Mouse (Mus musculus) layer of hippocampus, postnatal 36 days (tissue): ENCODE measurements around the gene Klra3. TPM values are rescaled to one million over a fixed set of nuclear protein-coding genes. Genes with fewer than 3 reads are reported as not detected.
"Not testable (repeated sequence)": the region's sequence is repeated elsewhere in the genome, so short reads cannot be mapped to it uniquely, and the experiment has no call there.

Experiments used
- DNase-seq, 2 experiments: peaks; one replicate each; pipeline ENCODE4 v3.0.0; 2022
- total RNA-seq, 2 experiments: library from RNA; stranded (reverse); gene quantifications; 2 replicates each; pipeline ENCODE4 v1.2.3; 2021

Gene Klra3
- not detected for total RNA-seq

DNA sequence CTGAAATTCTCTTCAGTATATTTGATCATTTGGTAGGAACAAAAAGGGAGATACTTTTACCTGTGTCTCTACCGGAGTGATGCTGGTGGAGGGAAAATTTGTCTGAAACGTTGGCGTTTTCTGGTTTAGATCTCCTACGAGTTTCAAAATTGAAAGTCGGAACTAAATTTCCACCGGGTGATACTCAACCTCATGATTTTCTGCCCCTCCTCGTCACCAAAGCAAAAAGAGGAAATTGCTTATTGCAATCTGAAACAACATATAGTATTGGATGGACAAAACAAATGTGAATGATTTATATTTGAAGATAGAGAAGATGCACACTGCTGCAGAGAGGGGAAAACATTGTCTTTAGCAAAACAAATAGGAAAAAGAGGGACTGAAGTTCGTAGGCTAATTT is at the start of gene Klra3:
TSS of gene Klra3 (minus strand) at position 164 of the 400 bp plus-strand sequence.
- DNase-seq = no peak

DNA sequence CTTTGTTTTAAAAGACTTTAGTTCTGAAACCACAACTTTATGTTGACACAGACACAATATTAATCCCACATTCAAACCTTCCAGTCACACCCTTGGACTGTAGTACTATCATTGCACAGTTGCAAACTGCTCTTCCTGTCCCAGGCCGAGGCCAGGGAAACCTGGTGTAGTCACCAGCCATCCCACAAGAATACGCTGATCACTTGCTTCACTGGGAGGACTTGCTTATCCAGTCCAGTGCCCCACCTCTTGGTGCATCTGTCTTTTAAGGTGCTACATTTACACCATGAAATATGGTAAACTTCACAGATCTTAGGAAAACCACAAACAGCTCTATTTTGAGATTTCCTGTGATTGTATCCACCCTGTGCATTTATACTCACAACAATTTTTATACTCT is 49.4 kb upstream of the Klra3 start, which contains the start of gene Klra1:
TSS of gene Klra1 (minus strand) at position 125 of the 400 bp plus-strand sequence.
- DNase-seq = no peak

DNA sequence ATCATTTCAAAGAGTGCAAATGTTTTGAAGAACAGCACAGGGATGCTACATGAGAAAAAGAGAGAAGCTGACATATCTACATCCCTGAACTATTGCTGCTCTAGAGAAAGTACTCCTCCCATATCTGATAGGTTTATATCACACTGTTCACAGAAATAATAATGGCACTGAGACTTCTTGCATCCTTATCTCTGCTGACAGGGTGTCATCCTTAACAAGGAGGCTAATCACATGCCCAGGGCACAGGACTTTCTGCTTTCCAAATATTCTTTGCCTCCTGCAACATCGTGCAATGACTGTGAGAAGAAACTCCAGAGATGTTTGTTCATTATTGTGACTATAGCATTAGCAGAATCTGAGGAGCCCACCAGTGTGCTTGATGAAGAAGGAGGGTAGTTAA is 48.4 kb upstream of the Klra3 start:
- no peak for DNase-seq

DNA sequence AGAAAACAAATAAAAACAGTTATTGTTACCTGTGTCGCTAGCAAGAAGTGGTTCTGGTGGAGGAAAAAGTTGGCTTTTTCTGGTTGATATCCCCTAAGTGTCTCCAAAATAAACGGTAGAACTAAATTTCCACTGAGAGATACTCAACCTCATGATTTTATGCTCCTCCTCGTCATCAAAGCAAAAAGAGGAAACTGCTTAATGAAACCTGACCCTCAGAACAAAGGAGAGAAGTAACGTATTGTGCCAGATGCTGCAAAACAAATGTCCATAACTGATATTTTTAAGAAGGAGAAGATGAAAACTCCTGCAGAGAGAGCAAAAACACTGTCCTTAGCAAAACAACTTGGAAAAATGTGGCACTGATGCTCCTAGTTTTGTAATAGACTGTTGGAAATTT is 45.0 kb upstream of the Klra3 start:
- no peak for DNase-seq

DNA sequence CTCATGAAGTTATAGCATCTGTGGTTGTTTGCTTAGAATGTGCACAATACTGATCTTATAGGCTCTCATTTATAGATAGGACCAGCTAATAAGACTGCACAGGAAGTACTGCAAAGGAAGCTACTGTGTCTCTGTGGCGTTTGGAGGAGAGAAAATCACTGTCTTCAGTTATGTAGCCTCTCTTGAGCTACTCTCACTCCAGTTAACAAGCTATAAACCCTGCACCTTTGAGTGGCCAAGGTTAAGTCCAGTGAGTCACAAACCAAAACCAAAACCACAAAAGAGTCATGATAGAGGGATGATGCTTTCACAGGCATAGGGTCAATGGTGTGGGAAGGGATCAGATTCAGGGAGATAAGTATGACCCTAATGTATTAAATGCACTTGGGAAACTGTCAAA is 8.0 kb upstream of the Klra3 start:
- DNase-seq = not testable (repeated sequence)

DNA sequence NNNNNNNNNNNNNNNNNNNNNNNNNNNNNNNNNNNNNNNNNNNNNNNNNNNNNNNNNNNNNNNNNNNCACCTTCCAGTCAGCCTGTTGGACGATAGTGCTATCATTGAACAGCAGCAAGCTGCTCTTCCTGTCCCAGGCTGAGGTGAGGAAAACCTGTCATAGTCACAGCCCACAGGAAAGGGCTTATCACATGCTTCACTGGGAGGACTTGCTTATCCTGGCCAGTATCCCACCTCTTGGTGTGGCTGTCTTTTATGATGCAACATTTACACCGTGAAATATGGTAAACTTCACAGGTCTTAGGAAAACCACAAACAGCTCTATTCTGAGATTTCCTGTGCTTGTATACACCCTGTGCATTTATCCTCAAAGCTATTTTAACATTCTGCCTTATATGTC is 4.6 kb upstream of the Klra3 start:
- not testable (repeated sequence) for DNase-seq

DNA sequence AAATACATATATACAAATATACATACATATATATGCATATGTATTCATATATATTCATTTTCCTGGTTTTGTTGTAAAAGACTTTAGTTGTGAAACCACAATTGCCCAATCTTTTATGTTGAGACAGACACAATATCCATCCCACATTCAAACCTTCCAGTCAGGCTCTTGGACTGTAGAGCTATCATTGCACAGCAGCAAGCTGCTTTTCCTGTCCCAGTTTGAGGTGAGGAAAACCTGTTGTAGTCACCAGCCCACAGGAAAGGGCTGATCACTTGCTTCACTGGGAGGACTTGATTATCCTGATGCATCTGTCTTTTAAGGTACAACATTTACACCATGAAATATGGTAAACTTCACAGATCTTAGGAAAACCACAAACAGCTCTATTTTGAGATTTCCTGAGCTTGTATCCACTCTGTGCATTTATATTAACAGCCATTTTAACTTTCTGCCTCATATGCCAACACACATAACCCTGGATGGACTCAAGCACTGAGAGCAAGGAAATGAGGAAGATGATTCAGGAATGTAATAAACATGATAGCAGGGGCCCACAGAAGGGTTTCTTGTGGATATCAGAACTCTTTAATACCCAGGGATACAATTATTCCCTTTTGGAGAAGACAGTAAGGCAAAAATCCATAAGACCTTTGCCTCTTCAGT is 49.3 kb downstream of the Klra3 start:
- DNase-seq = no peak

DNA sequence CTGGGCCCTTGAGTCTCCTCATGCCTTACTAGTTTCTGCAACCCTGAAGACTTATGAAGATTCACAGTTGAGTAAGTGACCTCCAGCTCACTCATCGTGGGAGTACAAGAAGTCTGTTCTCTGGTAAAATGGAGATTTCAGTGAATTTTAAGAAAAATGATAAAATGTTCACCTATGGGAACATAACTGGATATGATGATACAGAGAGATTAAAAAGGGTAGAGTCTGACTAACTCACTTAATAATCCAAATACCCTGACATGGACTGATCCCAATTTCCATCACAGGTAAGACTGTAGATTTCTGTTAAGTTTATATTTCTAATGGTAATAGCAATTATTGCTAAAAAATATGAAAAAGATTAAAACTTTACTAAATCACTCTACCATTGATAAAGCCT is 55.5 kb downstream of the Klra3 start, which contains the start of gene Klra10:
TSS of gene Klra10 (minus strand) at position 101 of the 400 bp plus-strand sequence.
- not testable (repeated sequence) for DNase-seq

Other genes with a start within 250 kb of the Klra3 start
- not detected for gene Klra8, start 207.7 kb downstream of the Klra3 start, total RNA-seq
- not detected for gene Klra9, start 144.5 kb downstream of the Klra3 start, total RNA-seq
- not detected for gene Klra7, start 104.3 kb downstream of the Klra3 start, total RNA-seq
- gene Klra10, start 55.6 kb downstream of the Klra3 start, total RNA-seq = not detected
- gene Klra1, start 49.3 kb upstream of the Klra3 start, total RNA-seq = not detected